Mouse (Mus musculus) hindbrain, embryonic 10.5 days (tissue): ENCODE data around the gene Tuba1b. TPM values are rescaled to one million over a fixed set of nuclear protein-coding genes. Genes with fewer than 3 reads are reported as not detected.
A peak's percentile ranks its signal among the peaks of the same experiment; 100 is the strongest.

Experiments
- DNase-seq: peaks from one replicate; pipeline ENCODE4 v3.0.0-alpha.2; 2017; ENCODE audit warnings: low spot score
- H3K27ac ChIP-seq: fragments of 300-500 bp; sonication (generic); 2 replicates; pipeline ENCODE4 v1.5.1; 2016; ENCODE audit warnings: mild to moderate bottlenecking, moderate library complexity
- H3K27me3 ChIP-seq: fragments of 300-500 bp; sonication (generic); 2 replicates; pipeline ENCODE4 v1.6.1; 2016; ENCODE audit warnings: mild to moderate bottlenecking; ENCODE audit not compliant: poor library complexity, insufficient read depth, severe bottlenecking
- H3K36me3 ChIP-seq: fragments of 300-500 bp; sonication (generic); 2 replicates; pipeline ENCODE4 v1.6.1; 2016; ENCODE audit warnings: mild to moderate bottlenecking, moderate library complexity
- H3K4me1 ChIP-seq: fragments of 300-500 bp; sonication (generic); replicated peaks from 2 replicates; pipeline ENCODE4 v1.6.1; 2016; ENCODE audit warnings: mild to moderate bottlenecking
- H3K4me3 ChIP-seq: fragments of 300-500 bp; sonication (generic); 2 replicates; pipeline ENCODE4 v1.5.1; 2016; ENCODE audit warnings: mild to moderate bottlenecking, moderate library complexity
- H3K9me3 ChIP-seq: fragments of 300-500 bp; sonication (generic); 2 replicates; pipeline ENCODE4 v1.6.1; 2016; ENCODE audit warnings: mild to moderate bottlenecking, moderate library complexity
- WGBS: fragments of 180-500 bp; shearing (Covaris S2); methylation state at CpG from one replicate; pipeline ENCODE4 v1.1.7; 2016; 5-methylcytosine and 5-hydroxymethylcytosine counted together
- polyA plus RNA-seq: library from polyadenylated mRNA; unstranded; fragments of >200 nt; fragmentation: Nextera tagmentation; extraction: Ambion mirVana; gene quantifications from 2 replicates; pipeline ENCODE4 v1.2.1, GENCODE M21; 2016

The Tuba1b gene
- polyA plus RNA-seq, 1 experiment from 2014 or later = 2,254 TPM

DNA sequence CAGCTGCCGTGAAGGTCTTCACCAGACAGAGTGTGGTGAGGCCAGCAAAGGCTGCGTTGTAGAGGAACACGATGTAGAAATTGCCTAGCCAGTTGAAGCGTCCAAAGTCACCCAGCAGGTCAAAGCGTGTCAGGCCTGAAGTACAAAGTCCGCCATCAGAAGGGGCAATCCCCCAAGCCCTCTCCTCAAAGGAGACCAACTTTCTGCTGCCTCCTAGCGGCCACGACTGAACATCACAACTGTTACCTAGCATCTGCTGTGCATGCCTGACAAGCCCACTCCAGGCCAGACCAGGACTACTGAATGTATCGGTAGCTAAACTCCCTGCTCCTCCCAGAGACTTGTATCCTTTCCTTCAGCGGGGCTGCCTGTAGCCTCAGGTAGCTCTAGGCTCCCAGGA is 29.7 kb downstream of the Tuba1b start:
- DNase-seq = peak; percentile 73
- WGBS = 31% methylated on average over 10 of the region's 10 CpGs
- 0 out of 2 replicates have a peak, but pooled peaks cover 7% of the 10 kb centered on the region for H3K4me1 ChIP-seq
- no peak overlapping the region for H3K4me3 ChIP-seq
- H3K9me3 ChIP-seq = no peaks in the 10 kb centered on the region
- peak overlapping the region; percentile 6; the same call in 1 of the 2 replicates for H3K27ac ChIP-seq
- H3K36me3 ChIP-seq = peaks cover 74% of the 10 kb centered on the region
- H3K27me3 ChIP-seq = peaks cover 11% of the 10 kb centered on the region

DNA sequence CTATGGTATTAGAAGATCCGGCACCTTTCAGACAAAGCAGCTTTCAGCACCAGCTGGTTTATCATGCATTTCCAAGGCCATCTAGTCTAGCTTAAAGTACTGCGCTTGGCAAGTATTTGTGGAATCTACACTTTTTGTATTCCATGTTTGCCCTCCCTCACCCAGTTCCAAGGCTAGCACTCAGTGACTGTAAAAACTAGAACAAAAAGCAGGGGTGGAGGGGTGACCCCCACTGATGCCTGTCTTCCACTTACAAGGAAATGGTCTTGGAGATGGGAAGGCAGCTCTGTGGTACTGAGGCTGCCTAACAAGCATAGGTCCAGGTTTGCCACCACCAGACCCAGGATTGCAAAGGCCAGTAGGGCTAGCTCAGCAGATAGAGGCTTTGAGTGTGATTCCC is 31.8 kb downstream of the Tuba1b start:
- no peak for DNase-seq
- Histone ChIP-seq H3K27ac (no peak overlapping the region), H3K4me3 (no peak overlapping the region), H3K27me3 (peaks cover 31% of the 10 kb centered on the region), H3K9me3 (no peaks in the 10 kb centered on the region), H3K4me1 (peaks cover 18% of the 10 kb centered on the region), H3K36me3 (peaks cover 53% of the 10 kb centered on the region)
- 94% methylated on average over 2 of the region's 2 CpGs for WGBS

DNA sequence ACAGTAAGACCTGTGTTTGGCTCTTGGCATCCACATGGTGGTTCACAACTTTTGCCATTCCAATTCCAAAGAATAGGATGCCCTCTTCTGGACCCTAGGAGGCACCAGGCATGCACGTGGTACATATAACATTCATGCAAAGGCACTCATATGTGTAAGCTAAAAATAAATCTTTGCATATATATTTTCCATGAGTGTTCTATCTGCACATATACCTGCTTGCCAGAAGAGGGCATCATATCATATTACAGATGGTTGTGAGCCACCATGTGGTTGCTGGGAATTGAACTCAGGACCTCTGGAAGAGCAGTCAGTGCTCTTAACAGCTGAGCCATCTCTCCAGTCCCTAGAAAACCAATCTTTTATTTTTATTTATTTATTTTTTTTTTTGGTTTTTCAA is 32.8 kb downstream of the Tuba1b start:
- DNase-seq = no peak
- Histone ChIP-seq H3K9me3 (no peaks in the 10 kb centered on the region), H3K4me3 (no peak overlapping the region), H3K27ac (no peak overlapping the region), H3K27me3 (peaks cover 42% of the 10 kb centered on the region), H3K36me3 (peaks cover 43% of the 10 kb centered on the region), H3K4me1 (peaks cover 27% of the 10 kb centered on the region)
- 80% methylated on average over 1 of the region's 1 CpGs for WGBS

DNA sequence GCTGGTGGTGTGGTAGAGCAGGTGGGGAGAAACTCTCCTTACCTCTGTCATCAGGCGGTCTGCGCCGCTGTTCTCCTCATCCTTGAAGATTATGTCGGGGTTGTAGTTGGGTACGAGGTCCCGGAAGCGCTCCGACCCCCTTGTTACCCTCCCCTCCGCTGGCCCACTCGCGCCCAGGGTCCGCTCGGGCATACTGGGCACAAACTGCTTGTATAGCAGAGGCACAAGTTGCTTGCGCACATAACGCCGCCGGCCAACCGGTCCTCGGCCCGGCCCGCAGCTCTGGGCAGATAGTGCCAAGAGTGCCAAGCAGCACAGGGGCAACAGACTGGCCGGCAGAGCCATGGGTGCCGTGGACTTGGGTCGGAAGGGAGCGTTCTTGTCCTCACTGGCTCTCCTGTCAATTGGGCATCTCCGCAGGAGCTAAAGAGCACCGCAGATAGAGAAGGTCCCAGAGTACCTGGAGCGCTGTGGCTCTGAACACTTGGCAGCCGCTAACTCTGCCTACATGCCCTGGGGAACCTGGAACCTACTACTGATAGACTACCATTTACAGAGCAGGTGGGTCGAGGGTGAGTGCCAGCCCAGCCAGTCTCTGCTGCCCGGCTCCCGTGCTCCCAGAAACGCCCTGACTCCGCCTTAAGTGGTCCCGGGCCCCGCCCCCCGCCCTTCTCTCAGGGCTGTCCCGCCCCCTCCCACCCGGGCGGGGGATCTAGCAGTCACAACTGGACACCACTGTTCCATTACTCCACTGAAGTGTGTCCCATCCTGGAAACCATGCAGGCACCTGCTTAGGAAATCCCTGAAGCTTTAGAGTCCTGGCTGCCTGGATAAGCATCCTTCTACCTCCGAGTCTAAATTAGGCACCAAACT is 36.2 kb downstream of the Tuba1b start, which contains the start of gene Dhh:
Gene Dhh (minus strand): TSS at position 613 of the 873 bp plus-strand sequence.
- Histone ChIP-seq H3K27ac (no peak within 1 kb of the TSS), H3K4me1 (peaks cover 54% of the 10 kb centered on the region)

DNA sequence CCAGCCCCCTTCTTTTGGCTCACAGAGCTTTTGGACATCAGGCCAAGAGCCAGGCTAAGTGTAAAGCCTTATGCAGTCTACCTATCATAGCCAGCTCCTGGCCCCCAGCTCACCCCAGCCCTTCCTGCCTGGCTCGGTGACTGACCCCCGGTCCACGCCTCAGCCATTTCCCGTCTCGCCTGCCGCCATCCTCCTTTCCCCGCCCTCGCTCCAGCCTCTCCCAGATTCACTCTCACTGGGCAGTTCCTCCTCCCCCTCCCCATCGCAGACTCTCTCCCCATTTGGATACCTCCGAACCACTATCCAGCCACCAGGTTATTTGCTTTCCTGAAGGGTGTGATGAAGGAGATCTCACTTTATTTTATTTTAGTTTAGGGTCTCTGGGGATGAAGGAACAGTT is 36.9 kb downstream of the Tuba1b start:
- DNase-seq = peak; percentile 17

More for the DNA sequence above, 36.2 kb downstream of the Tuba1b start, which contains the start of gene Dhh:
- WGBS = under 1% methylated on average over 41 of the region's 41 CpGs
- Histone ChIP-seq H3K4me3 (peak within 1 kb of the TSS; percentile 44), H3K27me3 (peaks cover 76% of the 10 kb centered on the region), H3K36me3 (peaks cover 11% of the 10 kb centered on the region), H3K9me3 (no peaks in the 10 kb centered on the region)
- peak; percentile 44 for DNase-seq

DNA sequence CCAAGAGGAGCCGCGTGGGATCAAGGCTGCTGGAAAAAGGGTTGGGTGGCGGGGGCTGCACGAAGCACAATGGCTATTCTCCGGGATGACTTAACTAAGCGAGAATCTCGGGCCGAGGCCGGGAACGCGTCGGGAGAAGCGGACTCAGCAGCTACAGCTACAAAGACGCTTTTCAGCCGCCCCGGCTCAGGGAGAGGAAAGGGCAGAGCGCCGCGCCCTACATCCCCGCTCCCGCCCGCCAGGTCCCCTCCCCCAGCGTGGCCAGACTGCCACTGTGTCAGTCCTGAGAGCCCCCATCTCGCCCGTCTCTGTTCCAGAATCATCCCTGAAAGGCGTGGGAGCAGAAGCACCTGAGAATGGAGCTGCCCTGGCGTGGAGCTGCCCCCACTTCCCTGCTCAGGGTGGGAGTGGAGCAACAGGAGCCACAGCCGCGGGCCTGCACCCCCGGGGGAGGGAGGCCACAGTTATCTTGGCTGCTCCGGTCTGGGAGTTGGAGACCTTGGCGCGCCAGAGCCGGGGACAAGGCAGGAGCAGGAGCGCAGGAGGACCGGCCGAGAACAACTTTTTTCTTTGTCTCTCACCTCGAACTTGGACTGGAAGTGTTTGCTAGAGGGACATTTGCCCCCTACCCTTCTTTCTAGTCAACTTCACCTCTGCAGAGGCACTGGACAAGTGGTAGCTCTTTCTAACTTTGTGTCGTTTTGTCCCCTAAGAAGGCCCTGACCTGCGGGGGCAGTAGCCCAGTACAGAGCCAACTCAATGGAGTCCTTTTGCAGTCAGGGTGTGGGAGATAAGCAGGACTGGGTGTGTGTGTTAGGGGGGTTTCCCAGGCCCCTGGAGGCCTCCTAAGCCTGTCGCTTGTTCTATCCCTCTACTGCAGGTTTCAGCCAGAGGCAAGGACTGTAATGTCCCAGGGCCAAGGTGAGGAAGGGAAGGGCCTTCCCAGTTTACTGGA is 38.5 kb downstream of the Tuba1b start:
- no peaks in the 10 kb centered on the region for H3K9me3 ChIP-seq
- H3K4me1 ChIP-seq = peaks cover 59% of the 10 kb centered on the region
- H3K27ac ChIP-seq = peak overlapping the region; percentile 86

More for the DNA sequence above, 36.9 kb downstream of the Tuba1b start:
- peaks cover 82% of the 10 kb centered on the region for H3K27me3 ChIP-seq
- H3K9me3 ChIP-seq = no peaks in the 10 kb centered on the region
- peaks cover 55% of the 10 kb centered on the region for H3K4me1 ChIP-seq
- peaks cover 5% of the 10 kb centered on the region; the same call in 1 of the 2 replicates for H3K36me3 ChIP-seq
- 1% methylated on average over 10 of the region's 10 CpGs for WGBS
- H3K27ac ChIP-seq = no peak overlapping the region
- peak overlapping the region; percentile 44 for H3K4me3 ChIP-seq

DNA sequence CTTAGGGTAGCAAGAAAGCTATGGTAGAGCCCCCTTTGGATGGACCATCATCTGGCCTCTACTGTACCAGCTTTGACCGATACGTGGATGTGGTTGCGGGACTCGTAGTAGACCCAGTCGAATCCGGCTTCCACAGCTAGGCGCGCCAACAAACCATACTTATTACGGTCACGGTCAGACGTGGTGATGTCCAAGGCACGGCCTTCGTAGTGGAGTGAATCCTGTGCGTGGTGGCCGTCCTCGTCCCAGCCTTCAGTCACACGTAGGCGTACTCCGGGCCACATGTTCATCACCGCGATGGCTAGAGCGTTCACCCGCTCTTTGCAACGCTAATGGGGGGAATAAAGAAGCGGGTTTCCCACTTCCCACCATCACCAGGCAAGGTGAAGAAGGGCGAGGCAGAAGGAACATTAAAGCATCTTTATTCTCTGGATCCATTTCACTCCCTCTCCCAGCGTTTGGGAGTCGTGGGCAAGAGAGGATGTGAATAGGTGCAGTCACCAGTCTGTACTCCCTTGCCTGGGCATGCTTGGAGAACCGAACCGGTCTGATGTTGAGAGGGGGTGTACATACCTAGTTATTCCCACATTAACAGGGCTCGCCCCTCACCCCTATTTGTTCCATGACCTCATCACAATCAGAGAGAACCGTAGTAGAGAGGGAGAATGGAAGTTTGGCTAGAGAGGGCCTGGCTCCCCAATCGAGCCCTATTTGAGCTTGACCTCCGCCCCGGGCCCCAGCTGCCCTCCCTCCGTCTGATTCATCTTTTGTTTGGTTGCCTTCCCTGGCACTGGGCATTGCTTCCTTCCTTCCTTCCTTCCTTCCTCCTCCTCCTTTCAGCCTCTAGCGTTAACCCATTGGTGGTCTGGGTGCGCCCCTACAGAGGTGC is 39.4 kb downstream of the Tuba1b start:
- Histone ChIP-seq H3K36me3 (no peaks in the 10 kb centered on the region), H3K9me3 (no peaks in the 10 kb centered on the region), H3K4me1 (peaks cover 59% of the 10 kb centered on the region), H3K4me3 (peak overlapping the region; percentile 58), H3K27me3 (peaks cover 97% of the 10 kb centered on the region), H3K27ac (peak overlapping the region; percentile 86)
- WGBS = 2% methylated on average over 38 of the region's 38 CpGs
- peak; percentile 49 for DNase-seq

More for the DNA sequence above, 38.5 kb downstream of the Tuba1b start:
- Histone ChIP-seq H3K36me3 (no peaks in the 10 kb centered on the region), H3K27me3 (peaks cover 98% of the 10 kb centered on the region), H3K4me3 (peak overlapping the region; percentile 58)
- under 1% methylated on average over 41 of the region's 41 CpGs for WGBS
- DNase-seq = peak; percentile 78

DNA sequence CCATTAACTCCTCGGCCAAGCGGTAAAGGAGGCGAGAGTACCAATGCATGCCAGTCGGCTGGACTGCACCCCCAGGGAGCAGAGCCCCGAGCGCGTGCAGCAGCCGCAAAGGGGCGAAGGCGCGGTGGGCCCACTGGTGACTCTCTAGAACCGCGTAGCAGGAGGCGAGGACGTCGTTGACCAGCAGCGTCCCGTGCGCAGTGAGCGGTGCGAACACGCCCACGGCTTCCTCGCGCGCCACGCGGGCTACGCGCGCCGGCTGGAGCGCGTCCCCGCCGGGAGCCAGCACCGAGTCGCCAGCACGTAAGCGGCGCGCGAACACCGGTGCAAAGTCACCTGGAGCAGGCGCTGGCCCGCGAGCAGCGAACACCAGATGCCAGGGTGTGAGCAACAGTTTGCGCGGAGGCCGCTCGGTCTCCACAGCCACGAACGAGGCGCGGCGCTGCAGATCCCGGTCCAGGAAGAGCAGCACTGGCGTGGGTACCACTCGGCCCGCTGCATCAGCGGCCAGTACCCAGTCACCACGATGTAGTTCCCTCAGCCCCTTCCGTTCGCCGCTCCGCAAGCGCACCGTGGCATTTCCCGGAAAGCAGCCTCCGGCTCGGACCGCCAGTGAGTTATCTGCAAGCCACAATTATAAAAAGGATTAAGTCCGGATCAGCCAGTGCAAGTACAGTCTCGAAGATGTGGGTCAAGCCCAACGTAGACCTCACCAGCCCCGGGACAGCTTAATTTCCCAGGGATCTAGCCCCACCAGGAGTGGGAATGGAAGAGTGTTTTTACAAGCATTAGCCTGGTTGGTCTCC is 40.2 kb downstream of the Tuba1b start, which contains the start of gene Rhebl1:
Gene Rhebl1 (minus strand): TSS at position 601 of the 806 bp plus-strand sequence.
- H3K27me3 ChIP-seq = peaks cover 88% of the 10 kb centered on the region
- no peaks in the 10 kb centered on the region for H3K9me3 ChIP-seq
- H3K4me1 ChIP-seq = peaks cover 59% of the 10 kb centered on the region
- peak within 1 kb of the TSS; percentile 58 for H3K4me3 ChIP-seq
- peak; percentile 60 for DNase-seq
- no peaks in the 10 kb centered on the region for H3K36me3 ChIP-seq
- WGBS = under 1% methylated on average over 77 of the region's 77 CpGs
- H3K27ac ChIP-seq = peak within 1 kb of the TSS; percentile 86

DNA sequence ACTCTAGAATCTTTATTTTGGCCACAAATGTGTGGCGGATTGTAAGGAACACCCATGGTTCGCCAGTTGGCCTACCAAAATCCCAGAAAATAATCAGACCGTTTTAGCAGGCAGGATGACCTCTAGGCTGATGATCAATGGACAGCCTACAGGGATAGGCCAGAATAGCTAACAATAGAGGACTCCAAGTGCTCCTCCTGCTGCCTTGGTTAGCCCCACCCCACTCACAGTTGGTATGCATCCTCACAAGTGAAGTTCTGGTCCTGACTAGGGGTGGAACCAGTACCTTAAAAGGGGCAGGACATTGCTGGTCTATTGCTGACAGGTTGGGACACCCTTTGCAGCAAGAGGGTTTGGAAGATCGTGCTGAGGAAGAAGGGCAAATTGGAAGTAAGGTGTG is 41.3 kb downstream of the Tuba1b start:
- no peak overlapping the region for H3K27ac ChIP-seq
- H3K36me3 ChIP-seq = no peaks in the 10 kb centered on the region
- H3K4me3 ChIP-seq = no peak overlapping the region; the same call in 1 of the 2 replicates
- H3K9me3 ChIP-seq = no peaks in the 10 kb centered on the region
- DNase-seq = peak; percentile 8
- WGBS = 38% methylated on average over 4 of the region's 4 CpGs
- peaks cover 53% of the 10 kb centered on the region for H3K4me1 ChIP-seq
- H3K27me3 ChIP-seq = peaks cover 85% of the 10 kb centered on the region

DNA sequence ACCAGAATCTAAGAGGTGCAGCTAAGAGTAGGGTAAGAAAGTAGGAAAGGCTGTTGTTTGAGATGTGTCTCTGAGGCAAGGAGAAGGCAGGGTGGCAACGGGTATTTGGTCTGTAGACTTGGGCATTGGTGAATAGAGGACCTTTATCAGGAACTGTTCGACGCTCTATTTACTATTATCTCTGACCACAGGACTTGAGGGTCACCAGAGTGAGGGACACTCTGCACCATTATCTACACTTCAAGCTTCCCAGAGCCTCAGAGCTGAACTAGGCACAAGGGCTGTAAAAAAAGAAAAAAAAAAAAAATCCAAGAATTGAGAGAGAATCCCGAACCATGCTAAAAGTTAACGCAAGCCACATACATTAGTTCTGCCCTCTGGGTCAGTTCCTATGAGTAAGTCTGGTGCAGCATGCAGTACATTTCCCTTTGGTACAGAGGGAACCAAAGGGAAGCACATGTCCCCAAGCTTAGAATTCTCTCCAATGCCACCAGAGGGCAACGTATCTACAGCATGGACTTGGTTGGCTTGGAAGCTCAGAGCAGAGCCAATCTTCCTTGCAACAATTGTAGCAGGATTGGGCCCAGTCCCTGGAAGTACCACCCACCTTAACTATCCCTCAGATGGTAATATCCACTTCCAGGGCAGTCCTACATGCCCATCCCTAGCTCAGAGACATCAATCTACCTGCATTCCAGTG is 42.3 kb downstream of the Tuba1b start:
- H3K4me1 ChIP-seq = peaks cover 44% of the 10 kb centered on the region
- H3K9me3 ChIP-seq = no peaks in the 10 kb centered on the region
- no peak overlapping the region for H3K4me3 ChIP-seq
- no peak overlapping the region for H3K27ac ChIP-seq
- no peaks in the 10 kb centered on the region for H3K36me3 ChIP-seq
- peak; percentile 58 for DNase-seq
- 45% methylated on average over 6 of the region's 6 CpGs for WGBS
- peaks cover 75% of the 10 kb centered on the region for H3K27me3 ChIP-seq
